Mouse (Mus musculus) stomach, postnatal 0 days (tissue): Measurements from ENCODE around the gene Sh3bp2. TPM values are rescaled to one million over a fixed set of nuclear protein-coding genes. Genes with fewer than 3 reads are reported as not detected.

Source experiments
- ATAC-seq: fragments of 200-750 bp; cut with Nextera tagmentation; 2 replicates; pipeline ENCODE4 v1.8.0; 2017; ENCODE audit not compliant: low FRiP score, low TSS enrichment
- DNase-seq: peaks from one replicate; pipeline ENCODE4 v3.0.0-alpha.2; 2016; ENCODE audit warnings: low spot score
- H3K27ac ChIP-seq: fragments of 300-500 bp; sonication (generic); replicated peaks from 2 replicates; pipeline ENCODE4 v1.5.1; 2014; ENCODE audit warnings: mild to moderate bottlenecking, control low read depth
- H3K27me3 ChIP-seq: fragments of 300-500 bp; sonication (generic); 2 replicates; pipeline ENCODE4 v1.6.1; 2014; ENCODE audit warnings: low read length; ENCODE audit not compliant: control insufficient read depth, insufficient read depth
- H3K36me3 ChIP-seq: fragments of 300-500 bp; sonication (generic); 2 replicates; pipeline ENCODE4 v1.6.1; 2014; ENCODE audit warnings: low read length, mixed read lengths; ENCODE audit not compliant: control insufficient read depth, insufficient read depth
- H3K4me1 ChIP-seq: fragments of 300-500 bp; sonication (generic); replicated peaks from 2 replicates; pipeline ENCODE4 v1.6.1; 2014; ENCODE audit warnings: antibody characterized with exemption; ENCODE audit not compliant: control insufficient read depth, insufficient read depth
- H3K4me2 ChIP-seq: fragments of 300-500 bp; sonication (generic); replicated peaks from 2 replicates; pipeline ENCODE4 v1.6.1; 2014; ENCODE audit warnings: low read depth, mild to moderate bottlenecking, control low read depth, moderate library complexity
- H3K4me3 ChIP-seq: fragments of 300-500 bp; sonication (generic); 2 replicates; pipeline ENCODE4 v1.5.1; 2014; ENCODE audit warnings: low read depth, low read length, control low read depth
- H3K9ac ChIP-seq: fragments of 300-500 bp; sonication (generic); 2 replicates; pipeline ENCODE4 v1.6.1; 2014; ENCODE audit warnings: mild to moderate bottlenecking, low read length, control low read depth, mixed read lengths
- H3K9me3 ChIP-seq: fragments of 300-500 bp; sonication (generic); 2 replicates; pipeline ENCODE4 v1.6.1; 2016; ENCODE audit warnings: low read length; ENCODE audit not compliant: control insufficient read depth
- CTCF ChIP-seq: IDR thresholded peaks from 2 replicates; pipeline ENCODE4 v1.5.1; 2016; ENCODE audit warnings: antibody characterized with exemption, low read depth, mild to moderate bottlenecking, moderate library complexity
- EP300 ChIP-seq: optimal IDR thresholded peaks from 2 replicates; pipeline ENCODE3; 2016; ENCODE audit warnings: antibody characterized with exemption
- WGBS: fragments of 180-500 bp; shearing (Covaris S2); extraction: QIAGEN DNeasy Blood & Tissue Kit; methylation state at CpG from one replicate; pipeline ENCODE4 v1.1.7; 2014; 5-methylcytosine and 5-hydroxymethylcytosine counted together
- microRNA-seq: library from miRNA; unstranded; fragments of <30 nt; microRNA quantifications from one replicate; pipeline ENCODE4, GENCODE M21; 2016
- polyA plus RNA-seq: library from polyadenylated mRNA; unstranded; fragments of >200 nt; fragmentation: Nextera tagmentation; extraction: Ambion mirVana; gene quantifications from 2 replicates; pipeline ENCODE4 v1.2.1, GENCODE M21; 2015

Sh3bp2 gene
- polyA plus RNA-seq, 1 experiment from 2014 or later = 4.9 TPM

DNA sequence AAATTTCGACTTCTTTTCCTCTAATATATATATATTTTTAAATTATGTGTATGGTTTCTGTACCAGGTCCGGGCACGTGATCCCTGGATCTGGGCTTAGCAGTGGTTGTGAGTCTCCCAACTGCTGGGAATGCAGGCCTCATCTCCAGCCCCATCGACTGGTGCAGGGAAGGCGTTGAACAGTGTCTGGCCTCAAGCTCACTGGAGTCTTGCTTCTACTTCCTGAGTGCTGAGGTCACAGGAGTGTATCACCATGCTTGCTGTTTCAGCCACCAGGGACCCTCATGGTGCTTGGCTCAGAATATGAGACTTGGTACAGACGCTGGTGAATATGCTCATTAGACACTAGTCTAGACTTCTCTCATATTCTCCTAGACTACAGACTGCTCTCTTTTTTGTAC is 67.0 kb downstream of the Sh3bp2 start:
- ATAC-seq = no peak
- DNase-seq = no peak
- Histone ChIP-seq H3K9ac (no peak overlapping the region), H3K27me3 (no peaks in the 10 kb centered on the region), H3K36me3 (no peaks in the 10 kb centered on the region), H3K4me3 (no peak overlapping the region), H3K9me3 (no peaks in the 10 kb centered on the region), H3K4me1 (no peaks in the 10 kb centered on the region), H3K27ac (no peak overlapping the region), H3K4me2 (no peak overlapping the region)
- TF ChIP-seq EP300 = no peak
- TF ChIP-seq CTCF = no peak
- 96% methylated on average over 6 of the region's 6 CpGs for WGBS

DNA sequence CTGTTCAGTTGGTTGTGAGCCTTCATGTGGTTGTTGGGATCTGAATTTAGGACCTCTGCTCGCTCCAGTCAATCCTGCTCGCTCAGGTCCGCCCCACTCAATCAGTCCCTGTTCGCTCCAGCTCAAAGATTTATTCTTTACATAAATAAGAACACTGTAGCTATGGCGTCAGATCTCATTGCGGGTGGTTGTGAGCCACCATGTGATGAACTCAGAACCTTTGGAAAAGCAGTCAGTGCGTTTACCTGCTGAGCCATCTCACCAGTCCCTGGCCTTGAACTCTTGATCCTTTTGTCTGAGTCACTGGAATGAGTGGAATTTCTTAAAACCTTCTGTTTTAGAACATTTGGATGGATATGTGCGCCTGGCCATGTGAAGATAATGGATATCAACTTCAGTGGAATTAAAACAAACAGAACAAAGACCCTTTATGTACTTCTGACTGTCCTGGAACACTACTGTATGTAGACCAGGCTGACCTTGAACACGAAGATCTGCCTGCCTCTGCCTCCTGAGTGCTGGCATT is 67.6 kb downstream of the Sh3bp2 start:
- H3K4me2 ChIP-seq = no peak overlapping the region
- H3K27ac ChIP-seq = no peak overlapping the region
- H3K9ac ChIP-seq = no peak overlapping the region
- no peaks in the 10 kb centered on the region for H3K4me1 ChIP-seq
- ATAC-seq = no peak
- no peak overlapping the region for H3K4me3 ChIP-seq
- no peaks in the 10 kb centered on the region for H3K27me3 ChIP-seq
- DNase-seq = no peak
- WGBS = 93% methylated on average over 9 of the region's 9 CpGs
- no peaks in the 10 kb centered on the region for H3K9me3 ChIP-seq
- H3K36me3 ChIP-seq = 0 out of 2 replicates have a peak, but pooled peaks cover under 1% of the 10 kb centered on the region
- TF ChIP-seq EP300 = no peak
- TF ChIP-seq CTCF = no peak

- DNase-seq (no peak), ATAC-seq (no peak)
- H3K4me1 ChIP-seq = no peaks in the 10 kb centered on the region
- no peak overlapping the region for H3K4me3 ChIP-seq
- H3K9ac ChIP-seq = no peak overlapping the region
- 94% methylated on average over 5 of the region's 5 CpGs for WGBS
- no peak overlapping the region for H3K27ac ChIP-seq
- no peaks in the 10 kb centered on the region for H3K27me3 ChIP-seq
- no peak overlapping the region for H3K4me2 ChIP-seq
- TF ChIP-seq EP300 = no peak
- no peaks in the 10 kb centered on the region for H3K9me3 ChIP-seq
- H3K36me3 ChIP-seq = peaks cover 15% of the 10 kb centered on the region
Measured at GRCm38 (mm10) chr5:34604576-34604975, 78.9 kb downstream of the Sh3bp2 start.

- DNase-seq (no peak), ATAC-seq (no peak)
- no peaks in the 10 kb centered on the region for H3K27me3 ChIP-seq
- no peak overlapping the region for H3K27ac ChIP-seq
- peaks cover 16% of the 10 kb centered on the region for H3K36me3 ChIP-seq
- no peak for TF ChIP-seq EP300
- peak; percentile 34 for TF ChIP-seq CTCF
- H3K9me3 ChIP-seq = no peaks in the 10 kb centered on the region
- no peaks in the 10 kb centered on the region for H3K4me1 ChIP-seq
- no peak overlapping the region for H3K4me3 ChIP-seq
- H3K4me2 ChIP-seq = no peak overlapping the region
- no peak overlapping the region for H3K9ac ChIP-seq
- 80% methylated on average over 8 of the region's 8 CpGs for WGBS
Measured at GRCm38 (mm10) chr5:34607100-34607880, 81.7 kb downstream of the Sh3bp2 start.

DNA sequence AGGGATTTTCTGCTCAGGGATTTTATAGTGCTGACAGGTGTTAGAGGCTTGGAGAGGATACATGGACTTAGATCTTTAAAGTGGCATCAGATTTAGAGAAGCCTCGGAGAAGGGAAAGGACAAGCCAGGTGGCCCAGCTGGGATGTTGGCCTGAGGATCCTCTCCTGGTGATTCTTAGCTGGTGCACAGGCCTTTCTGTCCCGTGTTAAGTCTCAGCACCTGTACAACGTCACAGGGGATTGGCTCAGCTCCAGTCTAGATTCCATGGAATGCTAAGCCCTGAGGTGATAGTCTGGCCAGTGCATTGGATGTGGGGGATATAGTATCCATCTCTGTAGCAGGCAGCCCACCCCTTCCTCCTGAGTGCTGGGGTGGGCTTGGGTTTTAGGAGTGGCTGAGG is 82.6 kb downstream of the Sh3bp2 start:
- Histone ChIP-seq H3K9me3 (no peaks in the 10 kb centered on the region), H3K9ac (no peak overlapping the region), H3K36me3 (peaks cover 15% of the 10 kb centered on the region), H3K4me3 (no peak overlapping the region), H3K27me3 (no peaks in the 10 kb centered on the region), H3K27ac (no peak overlapping the region), H3K4me2 (no peak overlapping the region), H3K4me1 (no peaks in the 10 kb centered on the region)
- DNase-seq = no peak
- no peak for ATAC-seq
- WGBS = 59% methylated on average over 3 of the region's 3 CpGs
- TF ChIP-seq EP300 (no peak), CTCF (no peak)

DNA sequence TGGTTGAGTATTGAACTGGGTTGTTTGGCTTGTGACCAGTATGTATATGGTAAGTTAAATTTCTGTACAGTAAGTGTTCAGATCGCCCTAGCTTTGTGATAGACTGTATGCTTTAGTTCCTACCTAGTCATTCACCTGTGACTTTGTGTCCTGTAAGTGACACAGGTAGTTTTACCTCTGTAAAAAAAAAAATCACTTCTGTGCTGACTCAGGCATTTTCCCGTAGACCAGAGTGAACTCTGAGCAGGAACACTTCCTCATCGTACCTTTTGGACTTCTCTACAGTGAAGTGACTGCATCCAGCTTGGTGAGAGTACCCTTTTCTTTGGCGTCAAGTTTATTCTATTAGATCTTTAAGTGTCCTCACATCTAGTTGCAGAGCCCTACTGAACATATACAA is 84.3 kb downstream of the Sh3bp2 start:
- peaks cover 25% of the 10 kb centered on the region for H3K36me3 ChIP-seq
- TF ChIP-seq EP300 (no peak), CTCF (no peak)
- H3K4me3 ChIP-seq = no peak overlapping the region
- H3K9me3 ChIP-seq = no peaks in the 10 kb centered on the region
- WGBS = 87% methylated on average over 4 of the region's 4 CpGs
- H3K9ac ChIP-seq = no peak overlapping the region
- H3K27ac ChIP-seq = no peak overlapping the region
- no peak overlapping the region for H3K4me2 ChIP-seq
- H3K27me3 ChIP-seq = no peaks in the 10 kb centered on the region
- H3K4me1 ChIP-seq = no peaks in the 10 kb centered on the region
- ATAC-seq (no peak), DNase-seq (no peak)

Small RNA genes within 50 kb of the gene (microRNA-seq; reads per million reads assigned to microRNA genes)
- gene Mir7036b = not detected

Other genes starting within 250 kb of the Sh3bp2 start
- 0.27 and 0.29 TPM in 2 replicates for gene Zfyve28, start 237.4 kb upstream of the Sh3bp2 start, polyA plus RNA-seq
- 0.04 TPM in 1 of 2 replicates, not detected in the other for gene Cfap99, start 237.2 kb upstream of the Sh3bp2 start, polyA plus RNA-seq
- gene Rnf4, start 189.5 kb upstream of the Sh3bp2 start, polyA plus RNA-seq = 85.2 and 85.7 TPM in 2 replicates
- gene Fam193a, start 155.9 kb upstream of the Sh3bp2 start, polyA plus RNA-seq = 3.2 and 3.5 TPM in 2 replicates
- 16.2 and 17.7 TPM in 2 replicates for gene Tnip2, start 11.8 kb upstream of the Sh3bp2 start, polyA plus RNA-seq
- 68.6 and 69.3 TPM in 2 replicates for gene Add1, start 47.8 kb downstream of the Sh3bp2 start, polyA plus RNA-seq
- gene Mfsd10, start 111.4 kb downstream of the Sh3bp2 start, polyA plus RNA-seq = 57.4 and 62.0 TPM in 2 replicates
- gene Nop14, start 134.3 kb downstream of the Sh3bp2 start, polyA plus RNA-seq = 13.1 and 14.2 TPM in 2 replicates
- gene Grk4, start 134.5 kb downstream of the Sh3bp2 start, polyA plus RNA-seq = 1.2 and 2.0 TPM in 2 replicates
- gene Htt, start 235.9 kb downstream of the Sh3bp2 start, polyA plus RNA-seq = 3.0 and 3.5 TPM in 2 replicates